ENCODE assay signal across 14 mouse cellular contexts in the genomic region with DNA sequence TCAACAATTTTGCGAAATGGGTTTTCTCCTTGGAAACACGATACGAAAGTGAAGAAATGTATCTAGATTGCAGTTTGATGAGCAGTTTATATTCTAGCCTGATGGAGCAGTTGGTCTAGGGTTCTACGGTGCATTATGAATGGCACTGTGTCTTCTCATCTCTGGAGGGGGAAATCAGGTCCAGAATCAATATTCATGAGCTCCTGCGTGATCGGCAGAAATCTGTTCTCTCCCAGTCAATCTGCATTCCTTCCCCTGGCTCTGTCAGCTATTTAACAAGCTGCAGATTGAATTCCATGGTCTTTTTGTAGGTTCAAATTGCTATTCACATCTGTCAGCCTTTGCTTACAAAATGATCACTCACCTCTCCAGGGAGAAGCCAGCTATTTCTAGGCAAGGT. TPM values are rescaled to one million over a fixed set of nuclear protein-coding genes. Genes with fewer than 3 reads are reported as not detected.
DNase-seq lines count a peak whose midpoint lies in the region; ATAC-seq lines count a peak whose summit lies in the region.
"Had no signal": no experiment of that assay in that cellular context is flagged by ENCODE, and none has a peak within 500 bp of the region (broad histone marks: within the 10 kb centered on the region; RNA-seq: fewer than 3 reads in every experiment).

No protein-coding gene starts in this region.

- H3K27me3 ChIP-seq in midbrain, embryonic 13.5 days = no peaks in the 10 kb centered on the region
- H3K27me3 ChIP-seq in midbrain, embryonic 10.5 days (ENCODE audit: low read depth, poor library complexity, severe bottlenecking) = no peaks in the 10 kb centered on the region; the same call in 1 of the 2 replicates
- H3K27me3 ChIP-seq in forebrain, embryonic 14.5 days (replicated peaks; ENCODE audit: control insufficient read depth, insufficient read depth, low read length) = no peaks in the 10 kb centered on the region
- no peaks in the 10 kb centered on the region for H3K27me3 ChIP-seq in hindbrain, embryonic 13.5 days
- H3K27me3 ChIP-seq in midbrain, embryonic 16.5 days (ENCODE audit: control insufficient read depth, insufficient read depth, low read depth, low read length) = no peaks in the 10 kb centered on the region

- 0 out of 2 replicates have a peak overlapping the region, but pooled peaks have one; percentile 25 for H3K27ac ChIP-seq in midbrain, embryonic 13.5 days
- H3K27ac ChIP-seq in midbrain, embryonic 10.5 days (replicated peaks) = no peak overlapping the region
- H3K27ac ChIP-seq in forebrain, embryonic 14.5 days (ENCODE audit: low read depth, low read length) = peak overlapping the region; percentile 2; the same call in 1 of the 2 replicates
- H3K27ac ChIP-seq in hindbrain, embryonic 13.5 days = peak overlapping the region; percentile 66; the same call in 1 of the 2 replicates
- H3K27ac ChIP-seq in midbrain, embryonic 16.5 days (ENCODE audit: low read length) = peak overlapping the region; percentile 38

- 29% methylated on average over 6 of the region's 6 CpGs for whole genome bisulfite sequencing in midbrain, embryonic 13.5 days
- WGBS in midbrain, embryonic 10.5 days = 67% methylated on average over 6 of the region's 6 CpGs
- 9% methylated on average over 6 of the region's 6 CpGs for WGBS in forebrain, embryonic 14.5 days
- WGBS in hindbrain, embryonic 13.5 days = 27% methylated on average over 6 of the region's 6 CpGs
- 28% methylated on average over 6 of the region's 6 CpGs for WGBS in midbrain, embryonic 16.5 days

- H3K4me3 ChIP-seq in midbrain, embryonic 13.5 days (replicated peaks) = no peak overlapping the region
- H3K4me3 ChIP-seq in midbrain, embryonic 10.5 days = no peak overlapping the region
- H3K4me3 ChIP-seq in forebrain, embryonic 14.5 days (ENCODE audit: low read depth, low read length) = no peak overlapping the region
- no peak overlapping the region for H3K4me3 ChIP-seq in hindbrain, embryonic 13.5 days
- no peak overlapping the region for H3K4me3 ChIP-seq in midbrain, embryonic 16.5 days (ENCODE audit: low read depth, low read length)

- H3K36me3 ChIP-seq in midbrain, embryonic 13.5 days = no peaks in the 10 kb centered on the region
- H3K36me3 ChIP-seq in midbrain, embryonic 10.5 days = no peaks in the 10 kb centered on the region
- no peaks in the 10 kb centered on the region for H3K36me3 ChIP-seq in forebrain, embryonic 14.5 days (ENCODE audit: control insufficient read depth, insufficient read depth, low read length)
- no peaks in the 10 kb centered on the region for H3K36me3 ChIP-seq in hindbrain, embryonic 13.5 days
- H3K36me3 ChIP-seq in midbrain, embryonic 16.5 days (ENCODE audit: control insufficient read depth, insufficient read depth, low read length) = no peaks in the 10 kb centered on the region

- H3K4me2 ChIP-seq in midbrain, embryonic 13.5 days (replicated peaks) = no peak overlapping the region
- peak overlapping the region; percentile 2; the same call in 1 of the 2 replicates for H3K4me2 ChIP-seq in forebrain, embryonic 14.5 days (ENCODE audit: low read length)
- no peak overlapping the region for H3K4me2 ChIP-seq in hindbrain, embryonic 13.5 days
- no peak overlapping the region for H3K4me2 ChIP-seq in midbrain, embryonic 16.5 days (ENCODE audit: low read length)

- ATAC-seq in midbrain, embryonic 13.5 days = 0 out of 2 replicates have a peak, but pooled peaks have one; percentile 30
- peak; percentile 85 for ATAC-seq in forebrain, embryonic 14.5 days
- 0 out of 2 replicates have a peak, but pooled peaks have one; percentile 57 for ATAC-seq in hindbrain, embryonic 13.5 days (ENCODE audit: low FRiP score)
- ATAC-seq in midbrain, embryonic 16.5 days = no peak
- no peak for ATAC-seq in CD4-positive, CD25-positive, alpha-beta regulatory T cell, adult 4 months

- no peaks in the 10 kb centered on the region for H3K9me3 ChIP-seq in midbrain, embryonic 13.5 days
- no peaks in the 10 kb centered on the region for H3K9me3 ChIP-seq in midbrain, embryonic 10.5 days (replicated peaks)
- H3K9me3 ChIP-seq in forebrain, embryonic 14.5 days (replicated peaks; ENCODE audit: control insufficient read depth, low read length) = no peaks in the 10 kb centered on the region
- H3K9me3 ChIP-seq in hindbrain, embryonic 13.5 days = no peaks in the 10 kb centered on the region
- no peaks in the 10 kb centered on the region for H3K9me3 ChIP-seq in midbrain, embryonic 16.5 days (replicated peaks; ENCODE audit: control insufficient read depth, low read length, poor library complexity, severe bottlenecking)

- H3K4me1 ChIP-seq in midbrain, embryonic 13.5 days (replicated peaks) = peaks cover 15% of the 10 kb centered on the region
- H3K4me1 ChIP-seq in midbrain, embryonic 10.5 days = peaks cover 17% of the 10 kb centered on the region
- peaks cover 11% of the 10 kb centered on the region for H3K4me1 ChIP-seq in forebrain, embryonic 14.5 days (ENCODE audit: control insufficient read depth, insufficient read depth, low read length)
- peaks cover 16% of the 10 kb centered on the region for H3K4me1 ChIP-seq in hindbrain, embryonic 13.5 days (replicated peaks)
- H3K4me1 ChIP-seq in midbrain, embryonic 16.5 days (ENCODE audit: control insufficient read depth, insufficient read depth, low read length) = peaks cover 9% of the 10 kb centered on the region

- DNase-seq in midbrain, embryonic 10.5 days (ENCODE audit: low spot score) = no peak
- peak; percentile 71 for DNase-seq in forebrain, embryonic 14.5 days (ENCODE audit: low spot score)
- DNase-seq in adrenal gland, postnatal 14 days = no peak
- no peak for DNase-seq in right cerebral cortex, postnatal 4 days
- DNase-seq: cerebellum, adult 2 months; gastrocnemius, postnatal 25 days; kidney, adult 2 months; kidney, postnatal 25 days; lung, postnatal 14 days; thymus, postnatal 4 days had no signal

- H3K9ac ChIP-seq in midbrain, embryonic 13.5 days (replicated peaks) = no peak overlapping the region
- H3K9ac ChIP-seq in forebrain, embryonic 14.5 days (ENCODE audit: low read length) = no peak overlapping the region
- H3K9ac ChIP-seq in hindbrain, embryonic 13.5 days = no peak overlapping the region
- no peak overlapping the region for H3K9ac ChIP-seq in midbrain, embryonic 16.5 days (ENCODE audit: low read depth, low read length)

RNA-seq across cellular contexts. Expression of a gene that starts 49.8 kb away (rescaled TPM):
- 0.54 and 0.81 TPM in 2 replicates for polyA plus RNA-seq in midbrain, embryonic 13.5 days (2015; fragmentation: Nextera tagmentation; extraction: Ambion mirVana)
- 0.16 and 0.38 TPM in 2 replicates for polyA plus RNA-seq in midbrain, embryonic 10.5 days (2016; fragmentation: Nextera tagmentation; extraction: Ambion mirVana)
- polyA plus RNA-seq in forebrain, embryonic 14.5 days (2014; fragmentation: Nextera tagmentation; extraction: Ambion mirVana) = 1.4 and 1.5 TPM in 2 replicates
- polyA plus RNA-seq in hindbrain, embryonic 13.5 days (2015; fragmentation: Nextera tagmentation; extraction: Ambion mirVana) = 0.80 and 1.4 TPM in 2 replicates
- 1.5 and 1.9 TPM in 2 replicates for polyA plus RNA-seq in midbrain, embryonic 16.5 days (2015; fragmentation: Nextera tagmentation; extraction: Ambion mirVana)
- not detected for polyA plus RNA-seq in CD4-positive, CD25-positive, alpha-beta regulatory T cell, adult 4 months (2017; shearing (Covaris generic))
- not detected in 2 replicates for total RNA-seq in adrenal gland, postnatal 14 days (2021)
- total RNA-seq: gastrocnemius, postnatal 25 days had no signal
- polyA plus RNA-seq: kidney, adult 2 months had no signal

Comparison
In these comparisons a context has a peak if more than half of its experiments do, and no peak if none do; other contexts are left out.
1. ATAC-seq: peak in midbrain, embryonic 13.5 days (single experiment), forebrain, embryonic 14.5 days (single experiment) and hindbrain, embryonic 13.5 days (single experiment); none in midbrain, embryonic 16.5 days (single experiment) and CD4-positive, CD25-positive, alpha-beta regulatory T cell, adult 4 months (single experiment).